Mouse (Mus musculus) large intestine, adult 2 months (tissue): ENCODE data around the gene Rhag. TPM values are rescaled to one million over a fixed set of nuclear protein-coding genes. Genes with fewer than 3 reads are reported as not detected.

Experiments used
- DNase-seq: peaks from one replicate; pipeline ENCODE4 v3.0.0-alpha.2; 2012; ENCODE audit warnings: low read depth, low spot score
- WGBS: fragments of 180-500 bp; shearing (Covaris S2); methylation state at CpG from one replicate; pipeline ENCODE4 v1.1.7; 2018; 5-methylcytosine and 5-hydroxymethylcytosine counted together
- polyA plus RNA-seq: library from polyadenylated mRNA; depleted of rRNA; stranded (reverse); fragments of >200 nt; gene quantifications from 2 replicates; pipeline ENCODE4 v1.2.3, GENCODE M21; 2012; rRNA removed

Rhag gene
- not detected in 2 replicates for polyA plus RNA-seq

DNA sequence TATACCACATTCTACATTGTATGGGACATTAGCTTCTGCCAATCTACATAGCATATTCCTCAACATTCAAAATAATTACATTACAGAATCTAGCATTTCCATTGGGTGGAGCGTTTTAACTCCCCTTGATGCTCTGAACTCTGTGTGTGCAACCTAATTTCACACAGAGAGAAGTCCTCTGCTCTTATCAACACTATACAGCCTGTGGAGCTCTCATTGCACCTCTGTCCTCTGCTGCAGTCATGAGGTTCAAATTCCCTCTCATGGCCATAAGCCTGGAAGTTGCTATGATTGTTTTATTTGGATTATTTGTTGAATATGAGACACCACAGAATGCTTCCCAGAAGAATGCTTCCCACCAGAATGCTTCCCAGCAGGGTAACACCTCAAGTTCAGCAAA lies at the start of gene Rhag:
Gene Rhag, plus strand, starts transcription at position 193 of the 400 bp plus-strand sequence.
- no peak for DNase-seq
- 51% methylated on average over 1 of the region's 1 CpGs for WGBS

DNA sequence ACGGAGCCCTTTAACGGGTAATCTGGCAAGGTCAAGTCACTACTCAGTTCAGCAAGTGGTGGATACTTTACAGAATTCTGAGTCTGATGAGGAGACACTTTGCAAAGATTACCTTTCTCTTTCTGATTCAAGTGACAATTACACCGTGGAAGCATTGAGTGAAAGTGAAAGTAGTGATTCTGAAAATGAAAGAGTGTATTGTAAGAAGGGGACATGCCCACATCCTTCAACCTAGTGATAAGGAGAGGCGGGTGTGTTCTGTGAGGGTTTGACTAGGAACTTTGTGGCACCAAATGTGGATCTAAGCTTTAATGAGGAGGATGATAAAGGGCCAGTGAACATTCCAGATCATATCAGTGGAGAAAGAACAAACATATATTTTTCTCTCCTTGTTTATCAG lies 47.3 kb upstream of the Rhag start:
- no peak for DNase-seq
- WGBS, result 52% methylated on average over 4 of the region's 4 CpGs

DNA sequence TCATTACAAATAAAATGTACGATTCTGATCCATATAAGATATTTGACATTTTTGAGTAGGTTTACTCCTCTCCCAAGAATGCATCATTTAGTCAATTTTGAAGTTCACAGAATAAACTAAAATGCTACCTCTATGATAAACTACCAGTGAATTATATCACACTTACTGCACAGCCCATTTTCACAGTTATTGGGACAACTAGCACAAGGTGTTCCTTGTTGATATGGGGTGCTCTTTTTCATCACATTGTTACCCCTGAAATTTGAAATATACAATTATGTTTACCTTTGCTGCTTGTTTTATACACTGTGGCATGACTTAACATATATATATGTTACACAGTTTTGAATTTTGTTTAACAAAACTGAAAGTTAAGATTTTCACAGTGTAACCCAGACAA lies 43.8 kb upstream of the Rhag start:
- DNase-seq, result no peak
- 74% methylated on average over 1 of the region's 1 CpGs for WGBS

DNA sequence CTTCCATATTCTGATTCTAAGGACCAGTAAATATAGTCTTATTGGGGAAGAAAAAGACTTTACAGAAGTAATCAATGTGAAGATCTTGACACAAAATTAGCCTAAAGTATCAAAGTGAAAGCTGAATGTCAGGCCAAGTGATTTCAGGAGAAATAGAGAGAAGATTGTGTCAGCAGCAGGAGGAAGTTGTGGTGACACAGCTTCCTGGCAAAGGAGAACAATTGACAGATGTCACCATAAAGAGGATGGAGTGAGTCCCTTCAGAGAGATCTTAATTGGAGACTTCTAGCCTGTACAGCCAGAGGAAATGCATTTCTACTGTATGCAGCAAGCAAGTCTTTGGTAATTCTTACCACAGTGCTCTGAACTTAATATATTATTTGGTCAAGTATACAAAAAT lies 21.0 kb upstream of the Rhag start:
- DNase-seq, result no peak

DNA sequence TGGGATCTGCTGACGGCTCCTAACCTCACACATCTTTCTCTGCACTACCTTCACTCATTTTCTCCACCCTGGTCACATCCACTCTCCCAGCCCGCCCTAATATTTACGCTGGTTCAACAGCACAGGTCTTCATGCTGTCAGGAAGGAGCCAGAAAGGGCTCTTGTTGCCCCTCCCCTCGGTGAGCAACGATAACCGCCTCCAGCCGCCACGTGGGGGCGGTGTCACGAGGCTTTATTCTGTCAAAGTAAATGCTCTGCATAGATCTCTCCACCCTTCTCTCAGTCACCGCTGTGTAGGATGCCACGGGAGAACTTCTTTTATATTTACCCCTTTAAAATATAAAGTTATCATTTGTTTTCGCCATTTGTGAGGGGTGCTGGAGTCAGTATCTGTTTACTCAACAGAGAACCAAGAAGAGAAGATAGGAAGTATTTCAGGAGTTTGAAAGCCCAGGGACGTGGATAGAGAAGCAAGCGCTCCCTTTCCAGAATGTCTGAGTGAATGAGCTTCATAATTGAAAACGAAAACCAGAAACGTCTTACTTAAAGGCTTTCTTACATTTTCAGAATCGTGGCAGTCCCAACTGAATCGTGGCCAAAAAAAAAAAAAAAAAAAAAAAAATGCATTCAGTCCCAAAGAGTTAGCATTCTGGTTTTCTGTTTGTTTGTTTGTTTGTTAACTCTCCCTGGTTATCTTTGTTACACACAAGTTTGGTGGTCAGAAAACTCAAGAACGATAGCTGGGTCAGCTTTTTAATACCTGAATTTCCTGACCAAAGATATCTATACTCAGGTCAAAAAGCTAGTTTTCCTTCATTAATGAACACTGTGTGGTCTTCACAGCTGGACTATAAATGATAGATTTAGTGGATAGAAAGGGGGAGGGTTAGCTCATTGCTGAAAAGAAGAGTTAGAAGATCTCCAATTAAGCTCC lies 16.7 kb upstream of the Rhag start:
- WGBS, result 45% methylated on average over 20 of the region's 20 CpGs
- no peak for DNase-seq

DNA sequence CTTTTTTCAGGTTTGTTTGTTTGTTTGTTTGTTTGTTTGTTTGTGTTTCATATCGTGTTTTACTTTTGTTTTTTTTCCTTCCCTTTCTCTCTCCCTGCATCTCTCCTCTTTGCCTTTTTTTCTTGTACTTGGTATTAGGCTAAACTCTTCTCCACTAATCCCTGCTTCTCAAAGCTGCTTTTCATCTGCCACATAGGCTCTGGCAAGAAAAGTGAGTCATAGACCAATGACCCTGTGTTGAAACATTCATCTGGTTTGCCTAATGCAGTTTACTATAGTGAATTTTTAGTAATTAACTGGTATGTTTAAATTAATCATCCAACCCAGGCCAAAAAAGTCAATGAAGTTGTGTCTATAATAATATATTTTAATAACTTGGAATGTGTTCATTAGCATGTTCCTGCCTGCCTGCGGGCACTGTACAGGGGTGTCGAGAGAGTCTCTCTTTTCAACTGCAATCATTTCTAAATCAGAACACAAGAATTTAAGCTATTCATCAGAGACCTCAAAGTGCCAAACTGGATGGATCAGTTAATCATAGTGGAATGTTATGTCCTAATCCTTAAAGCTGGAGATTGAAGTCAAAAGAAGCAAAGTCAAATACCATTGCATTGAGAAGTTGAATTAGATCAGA lies 8.1 kb upstream of the Rhag start:
- DNase-seq, result no peak
- WGBS, result 83% methylated on average over 3 of the region's 3 CpGs

DNA sequence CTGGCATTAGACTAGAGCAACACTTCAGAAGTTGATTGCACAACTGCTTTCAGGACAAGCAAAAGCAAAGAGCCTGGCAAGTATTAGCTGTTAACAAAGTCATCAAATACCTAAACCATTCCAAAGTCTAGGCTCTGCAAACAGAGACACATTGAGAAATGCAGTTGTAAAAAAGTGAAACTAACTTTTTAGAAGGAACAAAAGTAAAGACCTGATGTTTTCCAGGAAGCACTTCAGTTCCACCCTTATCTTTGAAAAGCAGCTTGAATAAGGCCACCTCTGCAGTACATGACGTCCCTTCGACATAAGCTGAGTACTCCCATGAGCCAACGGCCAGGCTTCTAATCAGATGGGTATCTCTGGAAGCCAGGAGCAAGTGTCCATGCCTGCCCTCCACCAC lies 4.4 kb upstream of the Rhag start:
- 11% methylated on average over 3 of the region's 3 CpGs for WGBS
- DNase-seq, result no peak

DNA sequence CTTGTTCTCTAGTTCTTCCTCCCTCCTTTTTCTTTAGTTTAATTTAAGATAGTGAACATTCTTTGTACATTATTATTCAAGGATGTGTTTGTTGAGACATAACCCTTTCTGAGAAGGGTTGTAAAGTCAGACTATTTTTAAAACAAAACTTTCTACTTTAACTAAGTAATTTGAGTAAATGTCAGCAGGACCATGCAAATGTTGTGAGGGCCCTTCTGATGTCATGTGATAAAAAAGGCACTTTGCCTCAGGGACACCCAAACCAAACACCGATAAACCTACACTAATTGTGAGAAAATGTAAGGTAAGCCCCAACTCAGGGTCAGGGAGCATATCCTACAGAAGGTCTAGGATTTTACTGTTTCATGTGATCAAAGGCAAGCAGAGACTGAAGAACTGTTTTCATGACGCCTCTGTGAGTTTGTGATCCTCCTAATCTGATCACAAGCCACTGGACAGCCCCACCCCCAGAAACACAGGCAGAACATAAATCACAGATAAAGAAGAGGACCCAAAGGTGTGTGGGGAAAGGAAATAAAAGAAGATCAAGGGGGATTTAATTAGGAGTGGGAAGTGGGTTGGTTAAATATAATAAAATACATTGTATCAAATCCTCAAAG lies 3.9 kb upstream of the Rhag start, which contains the start of gene Crisp2:
Gene Crisp2, minus strand, starts transcription at position 51 of the 620 bp plus-strand sequence.
- 25% methylated on average over 2 of the region's 2 CpGs for WGBS
- no peak for DNase-seq

DNA sequence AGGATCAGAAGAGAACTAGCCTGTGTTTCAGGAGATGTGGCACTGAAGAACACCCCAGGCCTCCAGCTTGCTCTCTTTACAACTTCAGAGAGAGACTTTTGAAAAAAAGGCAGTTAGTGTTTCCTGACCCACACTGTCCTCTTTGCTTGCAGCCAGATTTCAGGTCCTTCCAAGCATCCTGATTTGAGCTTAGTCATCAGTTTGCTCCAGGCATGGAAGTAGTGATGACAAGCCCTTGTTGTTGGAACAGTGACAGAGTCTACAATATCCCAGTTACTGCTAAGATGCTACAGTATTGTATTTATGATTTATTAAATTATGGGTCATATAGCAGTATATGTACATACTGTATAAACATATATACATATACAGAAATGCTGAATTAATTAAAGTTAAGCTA lies 2.9 kb upstream of the Rhag start:
- no peak for DNase-seq

DNA sequence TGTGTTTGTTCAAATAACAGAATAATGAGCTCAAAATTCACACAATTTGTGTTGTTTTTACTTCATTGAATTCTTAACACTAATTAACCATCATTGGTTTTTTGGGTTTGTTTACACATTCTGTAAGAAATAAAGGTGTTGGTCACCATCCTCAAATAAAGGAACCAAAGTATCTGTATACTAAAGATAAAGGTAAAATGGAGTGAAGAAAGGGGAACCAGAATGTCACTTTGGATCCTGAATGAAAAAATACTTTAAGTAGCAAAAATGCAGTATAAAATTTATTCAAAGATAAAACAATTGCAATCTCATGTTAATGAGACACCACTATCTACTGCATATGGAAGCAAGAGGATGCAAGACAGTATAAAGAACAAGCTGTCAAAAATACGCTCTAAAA lies 634 bp downstream of the Rhag start:
- DNase-seq, result no peak
- 83% methylated on average over 1 of the region's 1 CpGs for WGBS

DNA sequence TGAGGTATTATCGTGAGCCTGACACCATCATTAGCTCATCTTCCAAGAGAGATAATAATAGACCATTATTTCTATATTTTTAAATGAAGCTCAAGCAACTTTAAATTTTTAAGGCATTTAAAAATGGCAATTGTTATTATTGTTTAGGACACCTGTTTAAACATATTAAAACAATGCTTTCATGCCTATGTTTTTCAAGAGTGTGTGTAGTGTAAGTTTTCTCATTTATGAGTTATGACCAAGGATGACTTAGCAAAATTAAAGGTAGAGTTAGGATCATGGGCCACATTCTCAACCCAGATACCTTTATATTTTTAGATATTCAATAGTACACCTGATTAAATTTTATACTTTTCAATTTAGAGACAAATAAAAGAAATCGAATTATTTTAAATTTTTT lies 1.3 kb downstream of the Rhag start:
- DNase-seq, result no peak
- WGBS, result 68% methylated on average over 2 of the region's 2 CpGs

DNA sequence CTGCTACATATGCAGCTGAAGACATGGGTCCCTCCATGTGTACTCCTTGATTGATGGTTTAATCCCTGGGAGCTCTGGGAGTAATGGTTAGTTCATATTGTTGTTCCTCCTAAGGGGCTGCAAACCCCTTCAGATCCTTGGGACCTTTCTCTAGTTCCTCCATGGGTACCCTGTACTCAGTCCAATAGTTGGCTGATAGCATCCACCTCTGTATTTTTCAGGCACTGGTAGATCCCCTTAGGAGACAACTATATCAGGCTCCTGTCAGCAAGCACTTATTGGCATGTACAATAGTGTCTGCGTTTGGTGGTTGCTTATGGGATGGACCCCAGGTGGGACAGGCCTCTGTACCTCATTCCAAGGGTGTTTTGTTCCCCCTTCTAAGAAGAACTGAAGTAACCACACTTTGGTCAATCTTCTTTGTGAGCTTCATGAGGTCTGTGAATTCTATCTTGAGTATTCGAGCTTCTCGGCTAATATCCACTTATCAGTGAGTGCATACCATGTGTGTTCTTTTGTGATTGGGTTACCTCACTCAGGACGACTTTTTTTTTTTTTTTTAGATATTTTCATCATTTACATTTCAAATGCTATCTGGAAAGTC lies 6.5 kb downstream of the Rhag start:
- no peak for DNase-seq
- 73% methylated on average over 4 of the region's 4 CpGs for WGBS

DNA sequence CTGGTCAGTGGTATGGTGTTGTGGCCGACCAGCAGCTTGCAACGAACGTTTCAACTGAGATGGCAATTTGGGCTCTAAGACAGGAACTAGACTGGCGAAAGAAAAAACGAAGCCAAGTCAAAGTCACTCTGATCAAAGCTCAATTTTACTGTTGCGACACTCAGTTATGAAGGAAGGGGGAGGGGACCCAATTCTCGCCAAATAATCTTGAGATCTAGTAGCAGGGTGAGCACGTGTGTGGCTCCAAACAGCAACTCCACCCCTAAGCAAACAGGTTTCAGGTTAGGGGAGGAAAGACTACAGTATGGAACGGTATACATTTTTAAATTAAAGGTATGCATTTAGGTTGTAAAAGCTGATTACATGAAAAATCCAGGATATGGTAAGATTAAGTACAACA lies 10.6 kb downstream of the Rhag start:
- no peak for DNase-seq

DNA sequence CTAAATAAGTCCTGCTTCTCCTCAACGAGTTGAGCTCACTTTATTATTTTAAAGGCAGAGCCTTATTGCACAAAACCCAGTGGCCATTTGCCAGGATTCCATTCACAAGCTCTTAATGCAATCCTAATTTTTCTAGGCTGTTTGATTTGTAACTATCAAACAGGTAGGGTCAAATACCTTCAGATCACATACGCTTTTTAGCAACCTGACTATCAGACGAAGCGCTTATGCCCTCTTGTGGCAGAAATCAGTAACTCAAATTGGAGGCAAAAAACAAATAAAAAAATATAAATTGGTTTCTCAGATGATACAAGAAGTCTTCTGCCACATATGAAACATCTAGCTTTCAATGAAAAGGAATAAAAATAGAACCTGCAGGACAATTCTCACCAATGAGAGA lies 12.9 kb downstream of the Rhag start:
- no peak for DNase-seq
- 9% methylated on average over 4 of the region's 4 CpGs for WGBS

More for the DNA sequence above, 10.6 kb downstream of the Rhag start:
- WGBS, result 27% methylated on average over 9 of the region's 9 CpGs

DNA sequence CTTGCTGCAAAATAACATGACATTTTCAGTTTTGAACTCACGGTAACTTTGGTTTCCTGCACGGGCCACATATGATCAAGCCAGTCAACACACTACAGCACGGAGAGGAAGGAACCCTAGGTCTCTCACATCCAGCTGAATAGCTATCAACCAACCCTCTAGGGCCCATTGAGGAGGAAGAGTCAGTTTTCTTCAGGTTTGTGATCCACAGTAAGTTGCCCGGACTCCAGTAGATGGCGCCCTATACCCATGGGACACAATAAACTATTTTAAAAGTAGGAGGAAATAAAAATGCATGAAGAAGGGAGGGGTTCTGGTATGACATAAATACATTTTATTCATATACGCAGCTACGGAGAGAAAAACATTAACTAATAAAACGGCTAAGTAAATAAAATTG lies 13.6 kb downstream of the Rhag start:
- DNase-seq, result peak; percentile 52

DNA sequence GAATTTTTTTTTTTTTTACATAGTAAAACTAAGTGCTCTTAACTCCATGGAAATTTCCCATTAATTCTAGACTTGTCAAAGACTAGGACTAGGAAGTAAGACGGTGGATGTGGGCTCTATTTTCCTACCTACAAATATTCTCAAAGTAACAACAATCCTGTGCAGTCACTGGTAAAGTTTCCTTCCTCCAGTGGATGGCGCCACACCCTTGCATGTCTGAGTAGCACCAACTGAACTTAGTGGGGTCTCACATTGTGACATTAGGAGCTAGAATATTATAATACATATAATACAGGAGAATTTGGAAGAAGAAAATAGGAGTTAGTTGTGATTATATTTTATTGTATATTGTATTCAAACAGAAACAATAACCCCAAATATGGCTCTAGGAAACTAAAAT lies 20.9 kb downstream of the Rhag start:
- 48% methylated on average over 2 of the region's 2 CpGs for WGBS
- DNase-seq, result no peak

More for the DNA sequence above, 13.6 kb downstream of the Rhag start:
- WGBS, result 29% methylated on average over 8 of the region's 8 CpGs

DNA sequence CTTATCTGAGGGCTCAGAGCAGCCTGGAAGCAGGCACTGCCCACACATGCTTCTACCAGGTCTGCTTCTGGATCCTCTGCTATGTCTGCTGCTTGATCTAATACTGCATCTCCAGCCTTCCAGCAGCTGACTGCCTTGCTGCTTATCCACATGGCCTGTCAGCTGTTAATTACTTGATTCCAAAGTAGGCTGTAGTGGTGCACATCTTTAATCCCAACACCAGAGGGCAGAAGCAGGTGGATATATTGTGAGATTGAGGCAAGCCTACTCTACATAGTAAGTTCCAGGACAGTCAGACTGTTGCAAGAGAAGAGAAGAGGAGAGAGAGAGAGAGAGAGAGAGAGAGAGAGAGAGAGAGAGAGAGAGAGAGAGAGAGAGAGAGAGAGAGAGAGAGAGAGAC lies 26.4 kb downstream of the Rhag start:
- peak; percentile 24 for DNase-seq

DNA sequence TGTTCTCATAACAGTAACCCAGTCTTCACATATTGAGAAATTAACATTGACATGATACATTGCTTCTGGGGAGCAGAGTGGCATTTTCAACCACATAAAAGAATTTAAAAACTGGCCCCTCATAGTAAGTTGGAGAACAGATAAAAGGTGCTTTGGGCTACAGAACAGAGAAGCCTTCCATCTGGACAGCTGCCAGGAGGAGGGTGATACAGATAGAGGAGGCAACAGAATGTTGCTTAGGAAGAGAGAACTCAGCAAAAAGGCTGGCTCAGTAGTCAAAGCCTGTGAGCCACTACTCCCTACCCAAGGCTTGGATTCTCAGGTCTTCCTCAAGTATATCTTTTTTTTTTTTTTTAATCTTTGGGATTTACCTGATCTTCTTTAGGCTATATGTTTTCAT lies 44.1 kb downstream of the Rhag start:
- DNase-seq, result no peak

DNA sequence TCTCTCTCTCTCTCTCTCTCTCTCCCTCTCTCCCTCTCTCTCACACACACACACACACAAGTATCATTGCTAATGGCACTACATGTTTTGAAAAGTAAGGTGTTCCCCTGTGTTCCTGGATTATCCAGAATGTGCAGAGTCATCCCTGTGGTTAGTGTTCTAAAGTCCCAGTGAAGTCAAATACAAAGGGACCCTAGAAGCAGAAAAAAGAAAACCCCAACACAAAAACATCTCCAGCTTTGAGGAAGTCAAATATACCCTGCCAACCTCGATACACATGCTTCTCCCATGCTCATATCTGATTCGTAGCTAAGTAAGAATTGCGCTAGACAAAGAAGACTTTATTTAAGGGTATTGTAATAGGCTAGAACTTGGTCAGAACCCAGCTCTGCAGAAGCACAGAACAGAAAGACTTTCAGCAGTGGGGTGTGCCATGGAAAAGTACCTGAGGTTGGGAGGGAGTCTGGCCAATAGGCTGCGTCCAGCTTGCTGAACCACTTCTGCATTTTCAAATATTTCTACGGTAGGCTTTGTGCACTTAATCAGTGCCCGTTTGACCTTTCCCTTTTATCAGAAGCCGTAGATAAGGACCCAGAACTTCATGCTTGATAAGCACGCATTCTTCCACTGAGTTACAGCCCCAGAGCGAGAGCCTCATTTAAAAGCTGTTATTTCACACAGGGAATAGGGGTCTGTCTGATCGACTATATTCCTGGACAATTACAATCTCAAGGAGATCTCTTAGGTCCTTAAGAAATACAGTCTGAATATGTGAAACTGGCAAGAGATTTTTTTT lies 58.2 kb downstream of the Rhag start:
- no peak for DNase-seq
- 22% methylated on average over 10 of the region's 10 CpGs for WGBS

DNA sequence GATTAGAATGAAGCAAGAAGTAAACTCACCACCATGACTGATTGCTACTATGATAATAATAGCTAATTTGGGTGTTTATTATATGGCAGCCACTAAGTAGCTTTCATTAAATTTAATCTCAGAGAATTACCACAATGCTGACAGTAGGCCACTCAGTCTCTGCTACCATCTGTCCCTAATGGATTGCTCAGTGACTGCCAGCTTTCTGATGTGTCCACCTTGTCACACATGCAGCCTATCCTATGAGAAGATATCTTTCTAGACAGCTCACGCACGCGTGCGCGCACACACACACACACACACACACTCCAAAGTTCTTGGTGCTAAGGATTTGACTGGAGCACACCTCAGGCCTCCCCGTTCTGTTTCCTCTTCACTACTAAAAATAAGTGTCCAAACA lies 61.7 kb downstream of the Rhag start:
- DNase-seq, result no peak
- 94% methylated on average over 6 of the region's 6 CpGs for WGBS
